Mouse (Mus musculus): Measurements from ENCODE around the gene Plppr4.

GRCm38 (mm10) chr3:117308895-117309579, 51.6 kb downstream of the Plppr4 start:
- TF ChIP-seq CTCF (IDR thresholded peaks at IDR 0.05) (no peak), EP300 (IDR thresholded peaks at IDR 0.05; ENCODE audit: insufficient read depth, low read depth, low read length) (no peak)

All from heart, adult 2 months (tissue).